Mouse (Mus musculus) liver, adult 2 months (tissue): Measurements from ENCODE around the gene Pkd1. TPM values are rescaled to one million over a fixed set of nuclear protein-coding genes. Genes with fewer than 3 reads are reported as not detected.

Experiments used
- DNase-seq: peaks from one replicate; pipeline ENCODE4 v3.0.0-alpha.2; 2011; ENCODE audit warnings: low read depth, low spot score; ENCODE audit errors: extremely low read depth
- H3K27ac ChIP-seq: fragments of 200-500 bp; replicated peaks from 2 replicates; pipeline ENCODE4 v1.5.1; 2012; ENCODE audit warnings: low read depth, mild to moderate bottlenecking, control low read depth, inconsistent platforms, low read length; ENCODE audit not compliant: insufficient read depth
- H3K27me3 ChIP-seq: fragments of 200-500 bp; 2 replicates; pipeline ENCODE4 v1.6.1; 2012; ENCODE audit warnings: mild to moderate bottlenecking, moderate library complexity, low read length, inconsistent platforms; ENCODE audit not compliant: control insufficient read depth, insufficient read depth
- H3K36me3 ChIP-seq: fragments of 200-500 bp; 2 replicates; pipeline ENCODE4 v1.6.1; 2012; ENCODE audit warnings: low read length, inconsistent platforms; ENCODE audit not compliant: control insufficient read depth, insufficient read depth
- H3K4me1 ChIP-seq: fragments of 200-500 bp; 2 replicates; pipeline ENCODE4 v1.6.1; 2011; ENCODE audit warnings: low read length; ENCODE audit not compliant: control insufficient read depth, insufficient read depth
- H3K4me3 ChIP-seq: fragments of 200-500 bp; 2 replicates; pipeline ENCODE4 v1.5.1; 2011; ENCODE audit warnings: low read depth, mild to moderate bottlenecking, control low read depth, low read length, moderate library complexity; ENCODE audit not compliant: insufficient read depth
- H3K79me2 ChIP-seq: fragments of 200-500 bp; 2 replicates; pipeline ENCODE4 v1.6.1; 2012; ENCODE audit warnings: inconsistent platforms, mild to moderate bottlenecking, low read length, moderate library complexity; ENCODE audit not compliant: control insufficient read depth, insufficient read depth
- H3K9ac ChIP-seq: fragments of 200-500 bp; 2 replicates; pipeline ENCODE4 v1.6.1; 2012; ENCODE audit warnings: low read depth, mild to moderate bottlenecking, control low read depth, inconsistent platforms, low read length
- CTCF ChIP-seq: fragments of 200-500 bp; IDR thresholded peaks from 2 replicates; pipeline ENCODE4 v1.5.1; 2011; ENCODE audit warnings: low read depth, low read length, control low read depth
- POLR2A ChIP-seq: fragments of 200-500 bp; IDR thresholded peaks from 2 replicates; pipeline ENCODE4 v1.6.1; 2011; ENCODE audit warnings: low read length, control low read depth; ENCODE audit not compliant: insufficient read depth; ENCODE audit errors: extremely low read depth
- WGBS: fragments of 180-500 bp; shearing (Covaris S2); methylation state at CpG from one replicate; pipeline ENCODE4 v1.1.7; 2018; 5-methylcytosine and 5-hydroxymethylcytosine counted together
- polyA plus RNA-seq: library from polyadenylated mRNA; depleted of rRNA; stranded (reverse); fragments of >200 nt; gene quantifications from 2 replicates; pipeline ENCODE4 v1.2.3, GENCODE M21; 2012
- total RNA-seq: library from RNA; depleted of rRNA; stranded (reverse); fragments of >200 nt; gene quantifications from 2 replicates; pipeline ENCODE4 v1.2.3, GENCODE M21; 2014

Pkd1 gene
- total and polyA plus RNA-seq, 2 experiments, result 9.9 to 17.4 TPM

DNA sequence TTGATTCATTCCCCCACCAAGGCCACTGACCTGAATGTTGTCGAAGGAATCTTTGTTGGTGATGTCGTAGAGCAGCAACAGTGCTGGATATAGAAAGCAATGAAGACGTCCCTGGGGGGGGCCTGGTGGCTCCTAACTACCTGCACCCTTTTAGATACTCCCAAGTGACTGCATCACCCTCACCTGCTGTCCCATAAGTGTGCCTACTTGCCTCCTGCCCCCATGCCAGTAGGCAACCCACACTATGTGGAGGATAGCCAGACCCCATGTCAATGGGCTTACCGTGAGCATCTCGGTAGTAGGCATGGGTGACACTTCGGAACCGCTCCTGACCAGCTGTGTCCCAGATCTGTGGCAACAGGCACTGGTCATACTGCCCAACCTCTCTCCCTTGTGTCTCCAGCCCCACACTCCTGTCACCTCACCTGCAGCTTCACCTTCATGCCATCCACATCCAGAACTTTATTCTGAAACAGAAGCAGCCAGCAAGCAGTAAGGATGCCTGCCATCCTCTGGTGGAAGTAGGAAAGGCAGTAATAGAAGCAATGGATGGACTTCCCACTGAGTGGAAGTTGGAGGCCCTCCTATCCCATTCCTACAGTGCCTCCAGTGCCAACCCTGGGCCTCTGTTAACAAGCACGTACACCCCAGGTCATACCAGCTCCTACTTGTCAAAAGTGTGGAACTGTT is 19.1 kb upstream of the Pkd1 start:
- H3K79me2 ChIP-seq, result peaks cover 15% of the 10 kb centered on the region; the same call in 1 of the 2 replicates
- 75% methylated on average over 8 of the region's 8 CpGs for WGBS
- H3K9ac ChIP-seq, result no peak overlapping the region; the same call in 1 of the 2 replicates
- no peaks in the 10 kb centered on the region for H3K27me3 ChIP-seq
- H3K4me1 ChIP-seq, result peaks cover 19% of the 10 kb centered on the region
- no peak for TF ChIP-seq CTCF
- TF ChIP-seq POLR2A, result no peak
- H3K27ac ChIP-seq, result no peak overlapping the region
- no peaks in the 10 kb centered on the region for H3K36me3 ChIP-seq
- DNase-seq, result no peak
- H3K4me3 ChIP-seq, result no peak overlapping the region

DNA sequence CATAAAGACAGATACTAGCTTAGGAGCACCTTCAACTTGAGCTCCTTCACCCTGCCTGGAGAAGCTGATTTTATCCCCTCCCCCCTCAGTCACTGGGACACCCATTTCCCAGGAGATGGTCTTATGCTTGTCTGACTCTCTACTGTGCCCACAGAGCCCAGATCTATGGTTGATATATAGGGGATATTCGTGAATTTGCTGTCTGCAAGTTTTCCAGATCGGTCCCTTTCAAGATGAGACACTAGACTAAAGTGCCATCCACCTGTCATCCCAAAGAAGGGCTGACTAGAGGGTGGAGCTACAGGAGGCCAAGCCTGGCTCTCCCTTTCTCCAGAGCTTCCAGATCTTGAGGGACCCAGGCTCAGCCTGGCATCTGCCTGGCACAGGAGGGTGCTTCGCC is 18.6 kb upstream of the Pkd1 start:
- Histone ChIP-seq H3K27ac (no peak overlapping the region), H3K4me3 (no peak overlapping the region), H3K27me3 (no peaks in the 10 kb centered on the region), H3K4me1 (peaks cover 19% of the 10 kb centered on the region), H3K36me3 (no peaks in the 10 kb centered on the region), H3K79me2 (peaks cover 11% of the 10 kb centered on the region; the same call in 1 of the 2 replicates), H3K9ac (no peak overlapping the region)
- WGBS, result 88% methylated on average over 3 of the region's 3 CpGs
- DNase-seq, result no peak
- TF ChIP-seq CTCF (no peak), POLR2A (no peak)

DNA sequence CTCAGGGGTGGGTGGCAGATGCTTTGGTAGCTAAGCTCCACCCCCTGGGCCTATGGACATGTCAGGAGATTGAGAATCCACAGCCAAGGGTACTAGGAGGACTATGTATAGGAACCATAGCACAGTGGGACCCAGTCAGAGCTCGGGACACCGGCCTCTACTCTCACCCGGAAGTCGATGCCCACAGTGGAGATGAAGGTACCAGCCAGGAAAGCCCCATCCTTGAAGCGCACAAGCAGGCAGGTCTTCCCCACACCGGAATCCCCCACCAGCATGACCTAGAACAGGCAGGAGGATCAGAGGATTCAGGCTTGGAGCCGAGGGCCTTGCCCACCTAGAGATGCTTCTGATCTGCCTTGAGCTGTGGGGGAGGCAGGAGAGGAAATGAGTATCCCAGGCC is 17.6 kb upstream of the Pkd1 start:
- Histone ChIP-seq H3K36me3 (no peaks in the 10 kb centered on the region), H3K4me1 (peaks cover 15% of the 10 kb centered on the region), H3K9ac (no peak overlapping the region), H3K79me2 (peaks cover 6% of the 10 kb centered on the region; the same call in 1 of the 2 replicates), H3K27ac (no peak overlapping the region), H3K27me3 (no peaks in the 10 kb centered on the region), H3K4me3 (no peak overlapping the region)
- WGBS, result 95% methylated on average over 7 of the region's 7 CpGs
- TF ChIP-seq POLR2A (no peak), CTCF (no peak)
- no peak for DNase-seq

- H3K4me1 ChIP-seq, result peaks cover 15% of the 10 kb centered on the region
- peak; percentile 69 for DNase-seq
- WGBS, result 21% methylated on average over 53 of the region's 53 CpGs
- TF ChIP-seq POLR2A, result no peak
- TF ChIP-seq CTCF, result no peak
- H3K27ac ChIP-seq, result no peak overlapping the region
- H3K9ac ChIP-seq, result peak overlapping the region; percentile 8; the same call in 1 of the 2 replicates
- H3K36me3 ChIP-seq, result no peaks in the 10 kb centered on the region
- H3K27me3 ChIP-seq, result no peaks in the 10 kb centered on the region
- H3K4me3 ChIP-seq, result peak overlapping the region; percentile 15; the same call in 1 of the 2 replicates
- no peaks in the 10 kb centered on the region for H3K79me2 ChIP-seq
These were observed 16.3 kb upstream of the Pkd1 start for GRCm38 (mm10) chr17:24533099-24533992.

GRCm38 (mm10) chr17:24534160-24534718 is 15.4 kb upstream of the Pkd1 start, which contains the start of gene Rab26:
Rab26 (minus strand) TSS chr17:24534210.
- DNase-seq, result no peak
- peaks cover 10% of the 10 kb centered on the region for H3K4me1 ChIP-seq
- H3K9ac ChIP-seq, result peak within 1 kb of the TSS; percentile 8; the same call in 1 of the 2 replicates
- no peaks in the 10 kb centered on the region for H3K79me2 ChIP-seq
- H3K27me3 ChIP-seq, result no peaks in the 10 kb centered on the region
- peak within 1 kb of the TSS; percentile 15; the same call in 1 of the 2 replicates for H3K4me3 ChIP-seq
- TF ChIP-seq POLR2A (no peak), CTCF (no peak)
- no peaks in the 10 kb centered on the region for H3K36me3 ChIP-seq
- H3K27ac ChIP-seq, result no peak within 1 kb of the TSS
- 96% methylated on average over 8 of the region's 8 CpGs for WGBS
